Mouse (Mus musculus) testis, adult 2 months (tissue): ENCODE measurements around the gene Vezf1. TPM values are rescaled to one million over a fixed set of nuclear protein-coding genes. Genes with fewer than 3 reads are reported as not detected.
A peak's percentile ranks its signal among the peaks of the same experiment; 100 is the strongest.

Experiments
- H3K27ac ChIP-seq: fragments of 200-500 bp; 2 replicates; pipeline ENCODE4 v1.5.1; 2012; ENCODE audit warnings: low read depth, low read length; ENCODE audit not compliant: control insufficient read depth, insufficient read depth
- H3K27me3 ChIP-seq: fragments of 200-500 bp; 2 replicates; pipeline ENCODE4 v1.6.1; 2012; ENCODE audit warnings: mild to moderate bottlenecking, low read length, moderate library complexity; ENCODE audit not compliant: control insufficient read depth, insufficient read depth
- H3K36me3 ChIP-seq: fragments of 200-500 bp; 2 replicates; pipeline ENCODE4 v1.6.1; 2012; ENCODE audit warnings: mild to moderate bottlenecking, low read length; ENCODE audit not compliant: control insufficient read depth, insufficient read depth
- H3K4me1 ChIP-seq: fragments of 200-500 bp; 2 replicates; pipeline ENCODE4 v1.6.1; 2012; ENCODE audit warnings: low read length; ENCODE audit not compliant: control insufficient read depth, insufficient read depth
- H3K4me3 ChIP-seq: fragments of 200-500 bp; 2 replicates; pipeline ENCODE4 v1.5.1; 2012; ENCODE audit warnings: low read depth, mild to moderate bottlenecking, low read length, moderate library complexity, mixed read lengths; ENCODE audit not compliant: control insufficient read depth
- CTCF ChIP-seq: fragments of 200-500 bp; IDR thresholded peaks from 2 replicates; pipeline ENCODE4 v1.5.1; 2012; ENCODE audit warnings: low read depth, mild to moderate bottlenecking, inconsistent platforms, low read length, moderate library complexity; ENCODE audit not compliant: control insufficient read depth, insufficient read depth, insufficient replicate concordance
- POLR2A ChIP-seq: fragments of 200-500 bp; IDR thresholded peaks from 2 replicates; pipeline ENCODE4 v1.6.1; 2012; ENCODE audit warnings: low read depth, mild to moderate bottlenecking, inconsistent platforms, low read length, moderate library complexity; ENCODE audit not compliant: control insufficient read depth
- polyA plus RNA-seq: library from polyadenylated mRNA; depleted of rRNA; stranded (reverse); fragments of >200 nt; gene quantifications from 2 replicates; pipeline ENCODE4 v1.2.3, GENCODE M21; 2012

The Vezf1 gene
- polyA plus RNA-seq, 1 experiment = 4.1 TPM

DNA sequence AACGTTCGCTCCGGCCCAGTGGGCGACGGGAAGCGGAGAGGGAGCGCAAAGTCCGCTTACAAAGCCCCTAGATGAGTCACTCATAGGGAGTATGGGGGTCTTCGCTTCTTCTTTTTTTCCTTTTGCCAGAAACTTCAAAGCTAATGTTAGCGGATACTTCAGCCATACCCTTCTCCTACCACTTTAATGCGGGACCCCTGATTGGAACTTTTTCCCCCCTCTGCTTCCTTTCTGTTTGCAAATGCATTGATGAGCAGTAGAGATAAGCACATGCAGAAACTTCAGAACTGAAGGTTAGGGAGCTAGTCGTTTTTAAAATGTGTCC, 1.1 kb downstream of the Vezf1 start:
- H3K4me1 ChIP-seq = peaks cover 7% of the 10 kb centered on the region; the same call in 1 of the 2 replicates
- no peak overlapping the region for H3K27ac ChIP-seq
- H3K36me3 ChIP-seq = no peaks in the 10 kb centered on the region; the same call in 1 of the 2 replicates
- no peaks in the 10 kb centered on the region for H3K27me3 ChIP-seq
- 0 out of 2 replicates have a peak, but pooled peaks have one; percentile 17 for TF ChIP-seq POLR2A
- no peak for TF ChIP-seq CTCF
- H3K4me3 ChIP-seq = peak overlapping the region; percentile 99

- H3K36me3 ChIP-seq = no peaks in the 10 kb centered on the region; the same call in 1 of the 2 replicates
- peaks cover 7% of the 10 kb centered on the region; the same call in 1 of the 2 replicates for H3K4me1 ChIP-seq
- no peak overlapping the region for H3K27ac ChIP-seq
- no peaks in the 10 kb centered on the region for H3K27me3 ChIP-seq
- no peak overlapping the region for H3K4me3 ChIP-seq
- TF ChIP-seq CTCF = no peak
- TF ChIP-seq POLR2A = no peak
Observed at GRCm38 (mm10) chr11:88070392-88070791, 2.3 kb downstream of the Vezf1 start.

GRCm38 (mm10) chr11:88071113-88071512, 3.0 kb downstream of the Vezf1 start:
- H3K4me3 ChIP-seq = no peak overlapping the region
- H3K27ac ChIP-seq = no peak overlapping the region
- no peaks in the 10 kb centered on the region for H3K27me3 ChIP-seq
- H3K4me1 ChIP-seq = peaks cover 7% of the 10 kb centered on the region; the same call in 1 of the 2 replicates
- TF ChIP-seq POLR2A (no peak), CTCF (no peak)
- peaks cover 1% of the 10 kb centered on the region; the same call in 1 of the 2 replicates for H3K36me3 ChIP-seq

DNA sequence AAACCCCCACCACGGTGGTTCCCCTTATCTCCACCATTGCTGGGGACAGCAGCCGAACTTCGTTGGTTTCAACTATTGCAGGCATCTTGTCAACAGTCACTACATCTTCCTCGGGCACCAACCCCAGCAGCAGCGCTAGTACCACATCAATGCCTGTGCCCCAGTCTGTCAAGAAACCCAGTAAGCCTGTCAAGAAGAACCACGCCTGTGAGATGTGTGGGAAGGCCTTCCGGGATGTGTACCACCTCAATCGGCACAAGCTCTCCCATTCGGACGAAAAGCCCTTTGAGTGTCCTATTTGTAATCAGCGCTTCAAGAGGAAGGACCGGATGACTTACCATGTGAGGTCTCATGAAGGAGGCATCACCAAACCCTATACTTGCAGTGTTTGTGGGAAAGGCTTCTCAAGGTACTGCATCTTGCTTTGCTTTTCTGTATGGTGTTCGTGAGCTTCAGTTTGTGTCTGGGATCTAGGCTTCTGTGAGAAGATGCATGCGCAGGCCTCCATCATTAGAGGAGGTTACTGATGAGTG, 5.3 kb downstream of the Vezf1 start:
- TF ChIP-seq POLR2A (no peak), CTCF (no peak)

GRCm38 (mm10) chr11:88075701-88076100, 7.6 kb downstream of the Vezf1 start:
- TF ChIP-seq POLR2A = no peak
- no peak for TF ChIP-seq CTCF
- Histone ChIP-seq H3K4me1 (no peaks in the 10 kb centered on the region), H3K36me3 (peaks cover 1% of the 10 kb centered on the region; the same call in 1 of the 2 replicates), H3K4me3 (no peak overlapping the region), H3K27ac (no peak overlapping the region), H3K27me3 (no peaks in the 10 kb centered on the region)

More for the DNA sequence above, 5.3 kb downstream of the Vezf1 start:
- no peak overlapping the region for H3K4me3 ChIP-seq
- H3K27me3 ChIP-seq = no peaks in the 10 kb centered on the region
- H3K27ac ChIP-seq = no peak overlapping the region
- peaks cover 1% of the 10 kb centered on the region; the same call in 1 of the 2 replicates for H3K36me3 ChIP-seq
- no peaks in the 10 kb centered on the region for H3K4me1 ChIP-seq

- Histone ChIP-seq H3K4me1 (no peaks in the 10 kb centered on the region), H3K36me3 (peaks cover 4% of the 10 kb centered on the region), H3K4me3 (no peak overlapping the region), H3K27ac (no peak overlapping the region), H3K27me3 (no peaks in the 10 kb centered on the region)
- TF ChIP-seq POLR2A (no peak), CTCF (no peak)
Observed at GRCm38 (mm10) chr11:88076394-88076793, 8.3 kb downstream of the Vezf1 start.

- Histone ChIP-seq H3K4me3 (no peak overlapping the region), H3K4me1 (peaks cover 14% of the 10 kb centered on the region), H3K27me3 (no peaks in the 10 kb centered on the region), H3K27ac (no peak overlapping the region), H3K36me3 (peaks cover 3% of the 10 kb centered on the region)
- TF ChIP-seq CTCF (no peak), POLR2A (no peak)
Observed at GRCm38 (mm10) chr11:88083699-88084098, 15.6 kb downstream of the Vezf1 start.
